Mouse (Mus musculus): ENCODE data around the gene Arsa. TPM values are rescaled to one million over a fixed set of nuclear protein-coding genes. Genes with fewer than 3 reads are reported as not detected.
A peak's percentile ranks its signal among the peaks of the same experiment; 100 is the strongest.

Gene Arsa
- polyA plus RNA-seq, 1 experiment from 2014 or later, result 13.0 TPM

DNA sequence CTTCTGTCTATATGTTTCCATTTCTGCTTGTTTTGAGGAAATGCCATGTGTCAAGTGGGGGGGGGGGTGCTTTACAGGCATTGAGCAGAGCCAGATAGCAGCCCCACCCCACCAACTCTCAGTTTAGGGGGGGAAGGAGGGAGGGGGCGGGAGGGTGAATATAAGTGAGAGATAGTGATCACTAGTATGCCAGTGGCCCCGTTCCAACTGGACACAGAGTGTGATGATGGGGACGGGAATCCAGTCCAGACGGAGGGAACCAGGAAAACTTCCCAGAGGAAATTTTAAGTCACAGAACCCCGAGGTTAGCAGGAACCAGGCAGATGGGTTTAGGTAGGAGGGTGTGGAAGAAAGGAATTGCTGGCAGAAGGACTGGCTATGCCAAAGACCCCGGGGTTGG, 21.6 kb downstream of the Arsa start:
- Histone ChIP-seq H3K9me3 (replicated peaks; ENCODE audit: low read length) (no peaks in the 10 kb centered on the region), H3K4me1 (replicated peaks; ENCODE audit: insufficient read depth, low read length) (0 out of 2 replicates have a peak, but pooled peaks cover 7% of the 10 kb centered on the region), H3K4me3 (replicated peaks; ENCODE audit: low read depth, low read length) (no peak overlapping the region), H3K9ac (ENCODE audit: low read depth, low read length) (no peak overlapping the region), H3K27ac (no peak overlapping the region), H3K4me2 (ENCODE audit: low read length) (no peak overlapping the region), H3K27me3 (ENCODE audit: insufficient read depth, low read length) (peaks cover 6% of the 10 kb centered on the region), H3K36me3 (ENCODE audit: insufficient read depth, low read length) (no peaks in the 10 kb centered on the region)
- WGBS, result 74% methylated on average over 6 of the region's 6 CpGs
- TF ChIP-seq CTCF (IDR thresholded peaks at IDR 0.05; ENCODE audit: low read depth), result no peak
- no peak for ATAC-seq (replicated peaks; ENCODE audit: low FRiP score, low read depth)
- DNase-seq (ENCODE audit: low spot score), result no peak

- DNase-seq (ENCODE audit: low spot score) (no peak), ATAC-seq (replicated peaks; ENCODE audit: low FRiP score, low read depth) (no peak)
- Histone ChIP-seq H3K4me2 (ENCODE audit: low read length) (no peak overlapping the region), H3K27me3 (ENCODE audit: insufficient read depth, low read length) (peaks cover 6% of the 10 kb centered on the region), H3K9ac (ENCODE audit: low read depth, low read length) (no peak overlapping the region), H3K27ac (no peak overlapping the region), H3K4me1 (replicated peaks; ENCODE audit: insufficient read depth, low read length) (0 out of 2 replicates have a peak, but pooled peaks cover 7% of the 10 kb centered on the region), H3K9me3 (replicated peaks; ENCODE audit: low read length) (no peaks in the 10 kb centered on the region), H3K36me3 (ENCODE audit: insufficient read depth, low read length) (no peaks in the 10 kb centered on the region), H3K4me3 (replicated peaks; ENCODE audit: low read depth, low read length) (no peak overlapping the region)
- WGBS, result 31% methylated on average over 4 of the region's 6 CpGs
- no peak for TF ChIP-seq CTCF (IDR thresholded peaks at IDR 0.05; ENCODE audit: low read depth)
Observed at GRCm38 (mm10) chr15:89454857-89455256, 22.4 kb downstream of the Arsa start.

- no peak within 1 kb of the TSS for H3K9ac ChIP-seq (ENCODE audit: low read depth, low read length)
- under 1% methylated on average over 53 of the region's 53 CpGs for WGBS
Observed at GRCm38 (mm10) chr15:89453865-89454478, 23.3 kb downstream of the Arsa start, which contains the start of gene Mapk8ip2. Gene Mapk8ip2 (plus strand): TSS chr15:89453913.

GRCm38 (mm10) chr15:89452906-89453864, 24.0 kb downstream of the Arsa start:
- Histone ChIP-seq H3K4me3 (replicated peaks; ENCODE audit: low read depth, low read length) (peak overlapping the region; percentile 37), H3K4me2 (ENCODE audit: low read length) (peak overlapping the region; percentile 61), H3K9ac (ENCODE audit: low read depth, low read length) (no peak overlapping the region), H3K27me3 (ENCODE audit: insufficient read depth, low read length) (peaks cover 6% of the 10 kb centered on the region), H3K27ac (no peak overlapping the region), H3K9me3 (replicated peaks; ENCODE audit: low read length) (no peaks in the 10 kb centered on the region), H3K36me3 (ENCODE audit: insufficient read depth, low read length) (no peaks in the 10 kb centered on the region), H3K4me1 (replicated peaks; ENCODE audit: insufficient read depth, low read length) (0 out of 2 replicates have a peak, but pooled peaks cover 7% of the 10 kb centered on the region)
- ATAC-seq (replicated peaks; ENCODE audit: low FRiP score, low read depth) (no peak; the same call in 1 of the 2 replicates), DNase-seq (ENCODE audit: low spot score) (peak; percentile 74)
- 4% methylated on average over 24 of the region's 24 CpGs for WGBS
- no peak for TF ChIP-seq CTCF (IDR thresholded peaks at IDR 0.05; ENCODE audit: low read depth)

More at GRCm38 (mm10) chr15:89453865-89454478, 23.3 kb downstream of the Arsa start, which contains the start of gene Mapk8ip2:
- Histone ChIP-seq H3K36me3 (ENCODE audit: insufficient read depth, low read length) (no peaks in the 10 kb centered on the region), H3K9me3 (replicated peaks; ENCODE audit: low read length) (no peaks in the 10 kb centered on the region), H3K4me2 (ENCODE audit: low read length) (peak within 1 kb of the TSS; percentile 61), H3K27me3 (ENCODE audit: insufficient read depth, low read length) (peaks cover 6% of the 10 kb centered on the region), H3K4me3 (replicated peaks; ENCODE audit: low read depth, low read length) (peak within 1 kb of the TSS; percentile 37), H3K4me1 (replicated peaks; ENCODE audit: insufficient read depth, low read length) (0 out of 2 replicates have a peak, but pooled peaks cover 7% of the 10 kb centered on the region), H3K27ac (no peak within 1 kb of the TSS)
- DNase-seq (ENCODE audit: low spot score), result no peak
- ATAC-seq (replicated peaks; ENCODE audit: low FRiP score, low read depth), result peak; percentile 48; the same call in 1 of the 2 replicates
- no peak for TF ChIP-seq CTCF (IDR thresholded peaks at IDR 0.05; ENCODE audit: low read depth)

- WGBS, result 44% methylated on average over 8 of the region's 8 CpGs
- DNase-seq (ENCODE audit: low spot score), result peak; percentile 29
- no peak for ATAC-seq (replicated peaks; ENCODE audit: low FRiP score, low read depth)
Observed at GRCm38 (mm10) chr15:89442486-89443070, 34.6 kb downstream of the Arsa start.

DNA sequence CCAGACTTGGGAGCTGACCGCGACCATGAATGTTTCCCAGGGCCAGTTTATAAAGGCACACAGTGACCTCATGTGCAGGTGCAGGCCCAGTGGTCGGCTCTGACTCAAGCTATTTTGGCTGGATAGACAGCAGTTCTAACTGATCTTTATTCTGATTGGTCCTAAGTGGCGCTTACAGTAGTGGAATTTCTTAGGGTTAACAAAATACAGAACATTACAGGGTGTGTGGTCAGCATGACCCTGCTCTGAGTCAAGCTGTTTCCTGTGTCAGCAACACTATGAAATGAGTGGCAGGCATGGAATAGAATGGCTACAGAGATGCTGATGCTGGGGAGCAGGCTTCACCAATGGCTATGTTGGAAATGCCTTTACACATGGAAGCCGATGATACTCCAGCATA, 41.3 kb downstream of the Arsa start:
- no peaks in the 10 kb centered on the region for H3K4me1 ChIP-seq (replicated peaks; ENCODE audit: insufficient read depth, low read length)
- no peak overlapping the region for H3K4me3 ChIP-seq (replicated peaks; ENCODE audit: low read depth, low read length)
- H3K9me3 ChIP-seq (replicated peaks; ENCODE audit: low read length), result no peaks in the 10 kb centered on the region
- H3K36me3 ChIP-seq (ENCODE audit: insufficient read depth, low read length), result no peaks in the 10 kb centered on the region
- no peak for ATAC-seq (replicated peaks; ENCODE audit: low FRiP score, low read depth)
- H3K9ac ChIP-seq (ENCODE audit: low read depth, low read length), result no peak overlapping the region
- DNase-seq (ENCODE audit: low spot score), result no peak
- WGBS, result 86% methylated on average over 5 of the region's 5 CpGs
- no peaks in the 10 kb centered on the region for H3K27me3 ChIP-seq (ENCODE audit: insufficient read depth, low read length)
- H3K4me2 ChIP-seq (ENCODE audit: low read length), result no peak overlapping the region
- TF ChIP-seq CTCF (IDR thresholded peaks at IDR 0.05; ENCODE audit: low read depth), result no peak
- H3K27ac ChIP-seq, result no peak overlapping the region

More at GRCm38 (mm10) chr15:89442486-89443070, 34.6 kb downstream of the Arsa start:
- no peak overlapping the region for H3K27ac ChIP-seq
- no peaks in the 10 kb centered on the region for H3K4me1 ChIP-seq (replicated peaks; ENCODE audit: insufficient read depth, low read length)
- no peaks in the 10 kb centered on the region for H3K36me3 ChIP-seq (ENCODE audit: insufficient read depth, low read length)
- no peaks in the 10 kb centered on the region for H3K27me3 ChIP-seq (ENCODE audit: insufficient read depth, low read length)
- no peak overlapping the region for H3K4me3 ChIP-seq (replicated peaks; ENCODE audit: low read depth, low read length)
- peak; percentile 48; the same call in 1 of the 2 replicates for TF ChIP-seq CTCF (IDR thresholded peaks at IDR 0.05; ENCODE audit: low read depth)
- H3K9me3 ChIP-seq (replicated peaks; ENCODE audit: low read length), result no peaks in the 10 kb centered on the region
- H3K4me2 ChIP-seq (ENCODE audit: low read length), result no peak overlapping the region
- H3K9ac ChIP-seq (ENCODE audit: low read depth, low read length), result no peak overlapping the region
